Mouse (Mus musculus) c-Kit-positive CD71-positive TER-119-positive erythroid progenitor cells, embryonic 14.5 days (primary cell): ENCODE data around the gene Hcfc2.

ENCODE experiments used
- DNase-seq: peaks from one replicate; pipeline ENCODE4 v3.0.0-alpha.2; 2013; ENCODE audit warnings: low spot score

Gene Hcfc2

DNA sequence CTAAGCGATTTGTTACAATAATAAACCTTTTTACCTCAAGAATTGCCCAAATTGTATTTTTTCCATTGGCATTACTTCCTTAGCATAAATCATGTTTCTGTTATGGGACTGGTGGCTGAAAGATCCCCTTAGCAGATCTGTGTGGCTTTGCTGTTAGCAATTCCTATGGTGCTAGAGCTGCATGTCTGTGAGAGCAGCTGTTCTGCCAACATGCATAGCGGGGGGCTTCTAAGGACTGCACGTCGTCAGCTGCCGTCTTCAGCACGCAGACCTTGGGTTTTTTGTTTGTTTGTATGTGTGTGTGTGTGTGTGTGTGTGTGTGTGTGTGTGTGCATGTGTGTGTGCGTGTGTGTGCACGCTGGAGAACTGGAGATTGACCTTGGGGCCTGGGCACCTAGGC lies 45.4 kb downstream of the Hcfc2 start:
- no peak for DNase-seq

DNA sequence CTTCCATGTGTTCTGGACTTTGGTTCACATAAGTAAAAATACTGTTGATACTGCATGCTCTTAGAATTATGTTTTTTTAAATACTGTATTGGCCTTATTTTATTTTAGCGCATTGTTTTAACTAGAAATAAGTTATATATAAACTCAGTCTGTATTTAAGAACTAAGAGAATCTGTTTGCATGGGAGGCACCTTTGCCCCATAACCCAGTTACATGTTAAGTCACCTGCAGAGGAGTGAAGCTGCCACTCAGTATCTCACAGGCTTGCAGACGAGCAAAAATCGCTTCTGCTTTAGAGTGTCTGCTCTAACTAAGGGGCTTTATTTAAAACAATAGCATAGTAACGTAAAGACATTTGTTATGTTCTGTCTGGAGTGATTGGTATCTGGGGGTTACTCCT lies 45.9 kb downstream of the Hcfc2 start:
- DNase-seq, result no peak

DNA sequence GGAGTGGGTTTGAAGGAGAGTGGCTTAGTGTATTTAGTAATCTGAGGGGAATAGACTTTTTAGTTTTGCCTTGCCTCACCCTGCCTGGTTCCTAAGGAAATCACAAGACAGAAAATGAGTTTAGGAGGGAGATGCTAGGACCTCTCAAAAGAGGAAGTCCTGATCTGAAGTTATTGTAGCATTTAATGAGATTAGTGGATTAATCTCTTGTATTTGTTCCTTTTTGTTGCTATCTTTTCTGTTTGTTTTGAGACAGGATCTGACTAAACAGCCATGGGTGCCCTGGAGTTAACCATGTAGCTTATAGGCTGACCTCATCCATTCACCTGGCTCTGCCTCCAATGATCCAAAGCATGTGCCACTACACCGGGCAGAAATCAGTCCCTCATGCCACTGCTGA lies 46.6 kb downstream of the Hcfc2 start:
- no peak for DNase-seq

DNA sequence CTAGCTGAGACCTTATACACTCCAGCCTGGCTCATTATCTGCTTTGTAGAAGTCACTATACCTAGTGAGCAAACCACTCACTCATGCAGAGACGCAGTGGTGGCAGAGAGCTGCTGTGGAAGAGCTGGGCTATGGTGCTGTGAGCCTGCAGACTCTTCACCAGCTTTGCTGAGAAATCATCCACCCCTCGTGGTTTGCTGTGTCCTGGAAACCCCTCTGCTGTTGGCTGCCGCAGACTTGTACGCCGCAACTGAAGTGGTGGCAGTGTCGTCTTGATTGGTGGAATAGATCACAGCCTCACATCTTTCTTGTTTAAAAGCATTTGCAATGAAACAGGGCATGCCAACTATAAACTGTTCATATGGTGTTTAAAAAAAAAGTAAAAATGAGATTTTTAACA lies 48.3 kb downstream of the Hcfc2 start:
- no peak for DNase-seq

DNA sequence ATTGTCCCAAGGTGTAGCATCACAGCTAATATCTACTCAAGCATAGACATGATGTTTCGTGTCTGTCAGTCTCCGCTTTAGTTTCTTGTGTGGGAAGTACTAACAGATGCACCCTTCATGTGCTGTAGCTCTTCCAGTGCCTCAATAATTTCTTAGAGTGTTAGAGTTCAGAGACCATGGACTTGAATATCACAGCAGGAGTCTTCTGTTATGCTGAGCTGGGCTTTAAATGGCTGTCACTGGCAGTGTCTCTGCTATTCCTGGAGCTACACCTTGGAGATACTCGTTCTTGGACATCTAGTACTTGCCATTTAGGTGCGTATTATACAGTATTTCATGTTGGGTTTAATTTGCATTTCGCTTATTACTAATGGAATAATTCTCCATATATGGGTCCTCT lies 49.3 kb downstream of the Hcfc2 start:
- no peak for DNase-seq

DNA sequence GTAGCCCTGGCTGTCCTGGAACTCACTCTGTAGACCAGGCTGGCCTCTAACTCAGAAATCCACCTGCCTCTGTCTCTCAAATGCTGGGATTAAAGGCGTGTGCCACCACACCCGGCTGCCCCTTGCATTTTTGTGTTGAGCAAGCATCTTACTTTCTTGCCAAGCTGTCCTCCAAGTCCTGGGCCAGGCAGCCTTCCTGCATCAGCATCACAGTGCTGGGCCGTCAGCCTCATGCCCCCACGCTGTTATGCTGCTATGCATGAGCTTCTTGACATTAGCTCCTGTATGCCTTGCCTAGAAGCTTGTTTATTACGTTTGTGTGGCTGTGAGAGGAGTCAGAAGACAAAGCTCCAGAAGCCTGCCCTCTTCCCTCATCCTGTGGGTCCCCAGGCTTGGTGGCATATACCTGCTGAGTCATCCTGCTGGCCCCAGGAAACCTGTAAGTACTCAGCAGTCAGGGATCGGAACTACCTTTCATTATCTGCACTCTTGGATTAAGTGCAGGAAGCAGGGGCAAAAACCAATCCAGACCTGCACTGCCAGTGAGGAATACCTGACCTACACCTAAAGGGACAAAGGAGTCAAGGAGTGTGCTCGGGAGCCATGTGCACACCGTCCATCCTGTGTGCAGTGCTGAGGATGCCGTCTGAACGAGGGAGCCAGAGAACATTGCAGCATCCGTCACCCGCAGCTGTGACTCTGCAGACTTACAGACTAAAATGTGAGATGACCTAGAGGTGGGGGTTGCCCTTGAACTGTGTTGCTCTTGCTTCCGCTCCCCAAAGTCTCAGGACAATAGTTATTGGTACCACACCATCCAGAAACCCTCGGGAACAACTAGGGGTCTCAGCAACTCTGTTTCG lies 51.3 kb downstream of the Hcfc2 start:
- no peak for DNase-seq

DNA sequence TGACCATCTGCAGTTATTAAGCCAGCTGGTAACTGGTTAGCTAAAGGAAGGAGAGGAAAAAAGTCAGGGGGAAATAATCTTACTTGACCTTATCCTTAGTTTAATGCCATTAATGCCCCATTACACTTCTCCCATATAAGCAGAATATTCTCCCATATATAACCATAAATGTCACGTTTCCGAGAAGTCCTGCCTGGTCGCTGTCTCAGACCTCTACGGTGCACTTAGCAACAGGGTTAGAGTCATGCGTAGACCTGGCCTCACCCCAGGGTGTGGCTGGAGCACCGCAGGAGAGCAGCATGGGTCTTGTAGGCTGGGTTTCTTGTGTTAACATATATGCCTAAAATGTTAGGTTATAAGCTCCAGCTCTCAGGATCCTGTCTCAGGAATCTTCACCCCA lies 54.8 kb downstream of the Hcfc2 start:
- no peak for DNase-seq

DNA sequence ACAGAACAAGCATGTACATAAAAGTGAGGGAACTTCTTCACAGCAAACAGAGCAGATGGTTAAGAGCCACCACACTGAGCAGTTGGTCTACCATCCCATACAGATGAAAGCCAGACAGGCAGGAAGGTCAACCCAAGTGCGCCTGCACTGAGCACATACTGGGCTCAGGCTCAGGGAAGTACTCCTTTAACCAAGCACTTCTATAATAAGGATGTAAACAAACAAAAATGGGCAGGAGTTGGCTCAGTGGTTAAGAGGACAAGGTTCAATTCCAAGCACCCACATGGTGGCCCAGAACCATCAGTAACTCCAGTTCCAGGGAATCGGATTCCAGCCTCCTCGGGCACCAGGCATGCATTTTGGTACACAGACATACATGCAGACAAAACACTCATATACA lies 57.0 kb downstream of the Hcfc2 start:
- DNase-seq, result no peak

DNA sequence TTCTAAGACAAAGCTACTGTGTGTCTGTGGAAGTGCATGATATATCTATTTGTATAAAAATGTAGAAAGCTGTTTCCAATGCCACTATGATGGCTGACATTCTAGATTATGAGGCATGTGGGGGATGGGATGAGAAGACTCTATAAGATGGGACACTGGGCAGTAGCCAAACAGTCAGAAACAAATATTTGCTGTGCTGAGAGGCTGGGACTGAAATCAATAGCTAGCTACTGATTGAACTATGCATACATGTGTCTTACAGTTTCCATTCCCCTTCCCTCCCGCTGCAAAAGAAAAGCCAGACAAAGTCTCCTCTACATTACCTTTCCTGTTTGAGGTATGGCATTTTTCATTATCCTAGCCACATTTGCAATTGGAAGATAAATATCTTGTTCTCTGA lies 58.7 kb downstream of the Hcfc2 start:
- no peak for DNase-seq

DNA sequence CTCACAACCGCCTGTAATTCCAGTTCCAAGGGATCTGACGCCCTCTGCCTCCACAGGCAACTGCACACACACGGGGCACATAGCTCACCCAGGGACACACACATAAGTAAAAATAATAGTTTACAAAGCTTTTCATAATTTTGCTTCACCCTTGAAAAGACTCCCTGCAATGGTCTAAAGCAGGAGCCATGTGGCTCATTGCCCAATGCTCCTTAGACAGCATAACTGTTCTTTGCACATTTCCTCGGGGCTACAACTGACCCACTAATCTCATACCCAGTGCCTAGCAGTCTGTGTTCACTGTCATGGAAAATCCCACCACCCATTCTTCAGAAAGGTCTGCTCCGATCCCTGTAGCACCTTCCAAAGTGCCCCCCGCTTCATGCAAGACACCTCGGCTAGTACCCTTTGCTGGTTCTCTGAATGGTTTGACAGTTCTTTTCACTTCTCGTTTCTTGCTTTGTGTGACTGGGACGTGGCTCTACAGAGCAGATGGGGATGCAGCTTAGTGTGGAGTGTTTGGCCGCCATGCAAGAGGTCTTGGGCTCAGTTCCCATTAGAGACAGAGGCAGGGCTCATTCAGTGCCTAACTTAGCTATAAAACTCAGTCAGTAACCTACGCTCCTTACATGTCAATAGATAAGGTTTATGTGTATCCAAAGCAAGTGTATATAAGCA lies 59.4 kb downstream of the Hcfc2 start:
- no peak for DNase-seq

DNA sequence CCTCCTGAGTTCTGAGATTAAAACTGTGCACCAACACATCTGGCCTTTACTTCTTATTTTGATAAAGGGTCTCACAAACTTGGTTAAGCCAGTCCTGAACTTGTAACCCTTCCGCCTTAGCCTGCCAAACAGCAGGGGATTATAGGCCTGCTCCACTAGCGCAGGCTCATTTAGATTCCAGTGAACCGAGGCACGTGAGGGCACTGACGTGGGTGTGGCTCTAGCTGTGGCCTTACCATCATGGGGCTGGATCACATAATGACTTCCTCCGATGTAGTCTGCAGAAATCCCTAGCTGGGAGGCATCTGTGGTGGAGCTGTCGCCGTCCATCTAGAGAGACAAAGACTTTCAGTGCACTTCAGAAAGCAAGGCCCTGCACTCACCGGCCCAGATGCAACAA lies 60.5 kb downstream of the Hcfc2 start:
- DNase-seq, result no peak

DNA sequence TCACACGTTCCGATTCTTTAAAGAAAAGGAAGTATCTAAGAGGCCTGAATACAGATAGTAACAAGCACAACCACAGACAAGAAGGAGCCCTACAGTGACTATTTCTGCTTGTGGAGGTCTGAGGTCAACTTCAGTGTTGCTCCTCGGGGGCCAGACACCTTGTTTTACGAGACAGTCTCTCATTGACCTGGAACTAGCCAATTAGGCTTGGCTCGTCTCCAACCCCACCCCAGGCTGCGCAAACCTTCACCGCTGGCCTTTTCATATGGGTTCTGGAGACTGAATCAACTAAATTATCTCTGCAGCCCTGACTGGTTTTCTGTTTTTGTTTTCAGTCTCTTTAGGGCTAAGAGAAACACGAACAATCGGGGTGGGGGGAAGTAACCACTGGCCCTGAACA lies 61.4 kb downstream of the Hcfc2 start:
- no peak for DNase-seq

DNA sequence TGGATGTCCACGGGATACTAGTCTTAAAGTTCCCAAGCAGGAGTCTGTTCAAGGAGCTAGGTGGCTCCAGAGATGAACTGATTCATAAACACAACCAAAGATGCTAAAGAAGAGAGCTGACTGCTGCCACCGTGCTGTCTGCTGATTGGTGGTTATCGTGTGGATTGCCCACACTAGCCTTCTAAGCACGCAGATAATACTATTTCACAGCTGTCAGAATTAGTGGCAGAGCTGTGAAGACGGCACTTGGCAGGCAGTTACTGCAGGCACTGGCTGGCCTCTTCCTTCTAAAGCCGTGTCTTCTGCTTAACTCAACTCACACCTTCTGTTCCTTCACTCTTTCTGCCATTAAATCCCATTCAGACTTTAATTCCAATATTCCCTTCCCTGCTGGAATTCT lies 62.4 kb downstream of the Hcfc2 start:
- DNase-seq, result no peak

DNA sequence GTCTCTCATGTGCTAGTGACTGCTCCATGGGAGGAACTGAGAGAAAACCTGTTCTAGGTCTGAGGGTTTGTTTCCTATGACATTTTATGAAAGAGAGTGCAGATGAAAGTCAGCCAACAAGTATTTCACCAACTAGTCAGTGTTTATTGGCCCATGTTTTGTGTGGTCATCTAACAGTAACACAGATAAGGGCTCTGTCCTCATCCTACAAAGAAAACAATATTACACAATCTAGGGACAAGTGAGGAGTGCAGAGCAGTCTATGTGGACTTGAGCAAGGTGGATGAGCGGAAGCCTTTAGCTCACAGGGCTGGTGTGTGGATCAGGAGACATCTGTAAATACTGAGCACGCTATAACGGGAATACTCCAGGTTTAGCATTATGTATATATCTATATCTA lies 62.9 kb downstream of the Hcfc2 start:
- DNase-seq, result no peak

DNA sequence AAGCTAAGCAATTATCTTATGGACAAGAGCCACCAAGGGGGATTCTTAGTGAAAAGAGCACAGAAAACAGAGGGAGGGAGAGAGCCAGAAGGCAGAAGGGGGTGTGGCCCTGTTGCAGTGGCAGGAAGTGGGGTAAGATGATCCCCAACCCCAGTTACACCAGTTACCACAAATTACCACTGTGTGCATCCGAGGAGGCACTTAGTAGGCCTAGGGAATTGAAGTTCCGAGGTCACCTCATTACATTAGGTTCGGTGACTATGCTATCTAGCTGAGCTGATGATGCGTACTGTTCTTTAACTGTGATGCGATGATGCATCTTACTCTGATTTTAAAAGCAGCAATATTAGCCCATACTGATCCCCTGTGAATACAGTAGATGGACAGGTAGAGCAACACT lies 63.7 kb downstream of the Hcfc2 start:
- DNase-seq, result no peak

DNA sequence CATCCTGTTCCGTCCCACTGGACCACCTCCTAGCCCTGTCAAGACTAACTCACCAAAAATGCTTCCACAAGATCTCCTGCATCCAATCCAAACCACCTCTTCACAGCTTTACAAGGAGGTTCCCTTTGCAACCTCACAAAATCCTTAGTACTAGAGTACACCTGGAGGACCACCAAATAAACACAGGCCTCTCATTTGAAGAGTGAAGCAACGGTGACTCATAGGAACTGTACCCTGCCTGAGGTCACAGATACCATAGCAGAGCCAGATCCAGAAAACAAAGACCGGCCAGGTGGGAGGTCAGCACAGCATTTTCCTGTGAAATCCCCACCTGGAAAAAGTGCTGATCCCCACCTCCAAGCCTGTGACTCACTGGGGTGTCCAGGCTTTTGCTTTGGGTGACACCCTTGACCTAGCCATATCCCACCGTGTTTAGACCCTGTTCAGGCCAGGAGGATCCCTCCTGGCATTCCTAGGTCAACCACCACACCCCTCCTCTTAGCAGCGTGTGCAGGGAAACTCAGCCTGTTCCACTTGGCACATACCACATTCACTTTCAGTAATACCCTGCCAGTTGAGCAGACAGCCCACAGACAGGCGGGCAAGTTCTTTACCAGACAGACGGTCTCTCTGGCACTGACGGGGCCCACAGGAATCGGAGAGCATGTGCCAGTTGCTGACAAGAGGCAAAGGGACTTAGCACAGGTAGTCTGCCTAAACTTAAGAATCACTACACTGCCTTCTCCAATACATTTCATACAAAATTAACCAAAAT lies 65.3 kb downstream of the Hcfc2 start:
- DNase-seq, result no peak

DNA sequence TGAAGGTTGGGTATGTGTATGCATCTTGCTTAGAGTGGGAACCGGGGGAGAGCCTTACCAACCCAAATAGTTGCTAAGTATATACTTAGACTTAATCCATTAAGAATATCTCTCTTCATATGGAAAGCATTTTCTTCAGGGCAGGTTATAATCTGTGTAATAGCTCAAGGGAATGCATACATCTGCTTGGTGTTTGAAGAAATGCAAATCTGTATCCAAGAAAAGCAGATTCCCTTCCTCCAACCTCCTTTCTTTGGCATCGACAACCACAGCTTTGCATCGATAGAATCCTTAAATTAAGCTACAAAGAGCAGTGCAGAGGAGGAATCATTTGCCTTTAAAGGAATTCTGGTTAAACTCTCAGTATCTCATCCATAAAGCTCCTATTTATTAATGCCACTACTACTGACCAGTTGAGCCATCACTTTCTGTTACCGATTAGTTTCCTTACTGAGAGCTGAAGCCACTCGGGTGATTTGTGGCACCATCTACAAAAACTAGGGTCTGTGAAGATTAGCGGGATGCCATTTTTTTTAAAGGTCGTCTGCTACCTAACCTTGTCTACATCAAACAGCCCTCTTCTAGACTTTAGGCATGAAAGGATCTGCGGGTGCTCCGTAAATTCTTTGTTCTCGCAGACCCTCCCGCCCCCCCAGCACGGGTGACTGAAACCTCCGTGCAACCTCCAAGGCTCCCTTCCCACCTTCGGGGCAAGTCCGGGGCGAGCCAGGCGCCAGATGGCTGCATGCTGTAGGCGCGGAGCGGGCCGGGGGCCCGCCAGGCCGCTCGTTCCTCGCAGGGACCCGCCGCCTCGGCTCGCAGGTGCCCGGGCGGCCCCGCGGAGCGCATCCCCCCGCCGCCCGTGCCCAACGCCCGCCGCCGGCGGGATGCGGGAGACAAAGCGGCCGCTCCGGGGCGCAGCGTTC lies 67.1 kb downstream of the Hcfc2 start:
- peak; percentile 47 for DNase-seq

DNA sequence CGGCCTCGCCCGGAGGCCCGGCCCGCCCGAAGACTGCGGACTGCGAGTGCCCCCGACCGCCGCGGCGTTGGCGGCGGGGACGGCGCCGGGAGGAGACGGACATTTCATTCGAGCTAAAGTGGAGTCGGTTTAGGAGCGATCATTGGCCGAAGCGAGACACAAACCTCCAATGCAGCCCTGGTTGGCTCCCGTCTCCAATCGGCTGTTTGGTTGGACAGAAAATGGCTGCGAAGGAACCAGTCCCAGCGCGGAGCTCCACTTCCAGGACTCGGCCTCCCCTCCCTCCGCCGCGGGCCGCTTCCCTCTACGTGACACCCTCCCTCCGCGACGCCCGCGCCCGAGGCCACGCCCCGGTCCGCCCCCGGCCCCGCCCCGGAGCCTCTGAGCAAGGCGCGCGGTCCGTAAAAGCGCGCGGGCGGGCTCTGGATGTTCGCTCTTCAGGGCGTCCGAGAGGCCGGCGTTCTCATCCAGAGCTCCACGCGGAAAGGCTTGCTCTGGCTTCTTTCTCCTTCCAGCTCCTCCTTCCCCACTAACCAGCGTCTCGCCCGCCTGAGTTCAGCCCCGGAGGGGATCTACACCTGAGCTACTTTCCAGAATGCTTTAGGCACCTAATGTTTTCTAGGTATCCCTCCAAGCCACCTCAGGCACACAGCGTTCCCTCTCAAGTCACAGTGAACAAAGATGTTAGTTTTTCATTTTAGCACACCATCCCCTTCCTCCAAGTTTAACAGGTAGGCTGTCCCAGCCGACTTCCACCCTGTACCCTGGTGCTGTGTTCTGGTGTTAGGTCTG lies 68.1 kb downstream of the Hcfc2 start, which contains the start of gene Nfyb:
Nfyb (minus strand) TSS at position 305 of the 792 bp plus-strand sequence.
- DNase-seq, result peak; percentile 93

DNA sequence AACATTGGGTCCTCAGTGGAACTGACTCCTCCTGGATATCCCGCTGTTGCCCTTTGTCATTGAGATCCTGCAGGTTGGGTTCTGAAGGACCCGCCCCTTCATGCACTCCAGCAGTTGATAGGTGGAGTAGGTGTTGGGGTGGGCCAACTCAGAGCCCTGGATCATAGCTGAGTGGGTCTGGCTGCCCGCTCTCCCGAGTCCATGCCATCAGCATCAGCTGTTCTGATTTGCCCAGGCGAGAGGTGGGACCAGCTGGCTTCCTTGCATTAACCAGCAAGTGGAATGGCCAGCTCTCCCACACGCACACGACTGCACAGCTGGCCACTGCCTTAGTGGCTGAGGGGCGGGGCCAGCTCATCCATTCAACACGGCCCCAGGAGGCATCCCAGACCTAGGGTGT lies 72.9 kb downstream of the Hcfc2 start:
- DNase-seq, result no peak

DNA sequence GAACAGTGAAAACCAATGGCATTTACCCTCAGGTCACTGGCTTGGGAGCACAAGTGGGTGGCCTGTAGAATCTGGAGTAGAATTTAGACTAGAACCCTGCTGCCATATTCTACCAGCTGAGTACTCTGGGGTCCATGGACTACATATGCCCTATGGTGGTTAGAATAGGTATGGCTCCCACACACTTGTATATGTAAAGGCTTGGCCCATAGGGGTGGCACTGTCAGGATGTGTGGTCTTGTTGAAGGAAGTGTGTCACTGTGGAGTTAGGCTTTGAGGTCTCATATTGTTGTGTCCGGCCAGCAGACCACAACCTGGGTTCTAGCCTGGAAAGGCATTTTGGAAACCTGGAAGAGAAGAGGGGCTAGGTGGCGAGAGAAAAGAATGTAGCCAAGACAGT lies 74.8 kb downstream of the Hcfc2 start:
- no peak for DNase-seq

DNA sequence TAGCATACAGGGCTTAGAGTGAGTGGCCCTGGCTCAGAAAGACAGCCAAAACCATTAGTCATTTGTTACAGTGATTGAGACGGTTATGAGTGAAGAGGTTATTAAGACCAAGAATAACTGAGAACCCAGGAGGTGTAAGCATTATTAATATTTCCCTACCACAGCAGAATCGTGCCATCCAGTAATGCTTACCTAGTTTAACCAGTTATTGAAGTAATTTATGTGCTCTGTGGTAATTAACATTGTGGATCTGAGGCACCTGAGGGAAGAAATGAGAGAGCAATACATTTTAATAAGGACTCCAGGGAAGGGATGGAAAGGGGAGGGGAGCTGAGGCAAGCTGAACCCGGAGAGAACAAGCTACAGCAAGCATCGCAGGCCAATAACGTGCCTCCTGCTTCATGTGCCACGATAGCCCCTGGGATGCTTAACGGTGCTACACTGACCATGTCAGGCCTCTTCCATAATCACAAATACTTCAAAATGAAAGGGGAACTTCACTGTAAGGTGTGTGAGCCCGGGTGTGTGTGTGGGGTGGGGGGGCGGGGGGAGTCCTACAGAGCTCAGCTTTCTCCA lies 75.7 kb downstream of the Hcfc2 start:
- no peak for DNase-seq
